Mouse (Mus musculus) heart, postnatal 0 days (tissue): ENCODE measurements at regions not wholly inside any gene's neighbourhood (a gene's known extent, or its start where the extent isn't known, plus 50 kb on each side); places are given as distances from the start of the nearest gene placed in this dataset.
A peak's percentile ranks its signal among the peaks of the same experiment; 100 is the strongest.

Source experiments
- ATAC-seq: fragments of 200-750 bp; cut with Nextera tagmentation; 2 replicates; pipeline ENCODE4 v1.8.0; 2017; ENCODE audit warnings: low read depth, moderate number of reproducible peaks, moderate library complexity; ENCODE audit not compliant: insufficient read depth
- DNase-seq: peaks from one replicate; pipeline ENCODE4 v3.0.0-alpha.2; 2016; ENCODE audit warnings: low spot score
- H3K27ac ChIP-seq: fragments of 300-500 bp; sonication (generic); 2 replicates; pipeline ENCODE4 v1.5.1; 2014; ENCODE audit warnings: low read depth, mild to moderate bottlenecking
- H3K27me3 ChIP-seq: fragments of 300-500 bp; sonication (generic); 2 replicates; pipeline ENCODE4 v1.6.1; 2014; ENCODE audit warnings: low read length, mixed read lengths; ENCODE audit not compliant: control insufficient read depth, insufficient read depth
- H3K36me3 ChIP-seq: fragments of 300-500 bp; sonication (generic); replicated peaks from 2 replicates; pipeline ENCODE4 v1.6.1; 2014; ENCODE audit warnings: low read length, mixed read lengths; ENCODE audit not compliant: control insufficient read depth, insufficient read depth
- H3K4me1 ChIP-seq: fragments of 300-500 bp; sonication (generic); 2 replicates; pipeline ENCODE4 v1.6.1; 2014; ENCODE audit warnings: antibody characterized with exemption; ENCODE audit not compliant: control insufficient read depth, insufficient read depth
- H3K4me2 ChIP-seq: fragments of 300-500 bp; sonication (generic); 2 replicates; pipeline ENCODE4 v1.6.1; 2014; ENCODE audit warnings: low read depth, mild to moderate bottlenecking, low read length, moderate library complexity
- H3K4me3 ChIP-seq: fragments of 300-500 bp; sonication (generic); 2 replicates; pipeline ENCODE4 v1.5.1; 2014; ENCODE audit warnings: low read depth, low read length
- H3K9ac ChIP-seq: fragments of 300-500 bp; sonication (generic); replicated peaks from 2 replicates; pipeline ENCODE4 v1.6.1; 2014; ENCODE audit warnings: low read depth, low read length, mixed read lengths
- H3K9me3 ChIP-seq: fragments of 300-500 bp; sonication (generic); replicated peaks from 2 replicates; pipeline ENCODE4 v1.6.1; 2016; ENCODE audit warnings: low read length; ENCODE audit not compliant: control insufficient read depth
- CTCF ChIP-seq: IDR thresholded peaks from 2 replicates; pipeline ENCODE4 v1.5.1; 2016; ENCODE audit warnings: antibody characterized with exemption, control low read depth, low read depth
- EP300 ChIP-seq: IDR thresholded peaks from 2 replicates; pipeline ENCODE4 v1.6.1; 2016; ENCODE audit warnings: antibody characterized with exemption, low read depth
- WGBS: fragments of 180-500 bp; shearing (Covaris S2); extraction: QIAGEN DNeasy Blood & Tissue Kit; methylation state at CpG from one replicate; pipeline ENCODE4 v1.1.7; 2014; 5-methylcytosine and 5-hydroxymethylcytosine counted together

DNA sequence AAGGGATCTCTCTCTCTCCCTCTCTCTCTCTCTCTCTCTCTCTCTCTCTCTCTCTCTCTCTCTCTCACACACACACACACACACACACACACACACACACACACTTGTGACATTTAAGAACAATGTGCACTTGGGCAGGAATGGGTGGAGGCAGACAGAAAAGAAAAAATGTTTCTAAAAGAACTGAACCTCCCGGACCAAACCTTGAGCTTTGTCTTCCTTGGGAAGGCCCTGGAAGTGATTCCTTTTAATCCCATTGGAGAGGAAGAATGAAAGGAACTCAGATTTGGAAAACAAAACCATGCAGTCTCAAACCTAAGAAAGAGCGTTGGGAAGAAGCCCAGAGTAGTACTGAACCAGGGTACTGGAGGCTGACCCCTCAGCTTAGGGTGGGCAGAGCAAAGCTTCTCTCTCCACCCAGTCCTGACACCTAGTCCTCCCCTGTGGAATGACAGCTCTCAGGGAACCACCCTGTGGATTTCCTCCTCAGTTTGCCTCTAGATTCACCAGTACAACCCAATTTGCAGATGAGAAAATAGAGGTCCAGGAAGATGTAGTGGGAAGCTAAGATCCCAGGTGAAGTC, 152.3 kb upstream of the Rgma start:
- H3K9ac ChIP-seq, result no peak overlapping the region
- no peaks in the 10 kb centered on the region for H3K9me3 ChIP-seq
- no peaks in the 10 kb centered on the region for H3K36me3 ChIP-seq
- TF ChIP-seq CTCF (no peak), EP300 (no peak)
- ATAC-seq, result no peak
- no peaks in the 10 kb centered on the region for H3K27me3 ChIP-seq
- H3K4me1 ChIP-seq, result no peaks in the 10 kb centered on the region
- H3K27ac ChIP-seq, result no peak overlapping the region
- 57% methylated on average over 2 of the region's 2 CpGs for WGBS
- H3K4me2 ChIP-seq, result no peak overlapping the region
- no peak overlapping the region for H3K4me3 ChIP-seq
- DNase-seq, result no peak

DNA sequence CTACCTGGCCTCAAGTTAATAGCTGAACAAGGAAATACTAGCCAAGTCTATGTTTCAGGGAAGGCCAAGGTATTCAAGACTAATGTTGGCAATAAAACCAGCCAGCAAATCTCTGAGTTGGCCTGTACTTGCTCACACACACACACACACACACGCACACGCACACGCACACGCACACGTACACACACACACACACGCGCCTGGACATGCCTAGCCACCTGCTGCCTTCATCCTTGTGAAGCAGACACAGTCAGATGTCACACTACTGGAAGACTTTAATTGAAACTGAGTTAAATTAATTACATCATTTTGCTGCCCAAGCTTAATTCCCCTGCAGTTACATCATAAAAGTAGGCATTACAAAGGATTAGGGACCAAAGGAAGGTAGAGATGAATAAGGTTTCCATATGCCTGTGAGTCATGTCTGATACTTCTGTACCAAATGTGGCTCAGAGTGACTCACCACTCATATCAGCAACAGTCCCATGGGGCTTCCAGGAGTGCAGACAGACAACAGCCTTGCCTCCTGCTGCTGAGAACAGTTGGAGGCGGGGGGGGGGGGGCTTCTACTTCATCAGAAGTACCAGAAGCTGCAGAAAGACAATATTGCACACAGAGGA, 141.7 kb upstream of the Rgma start:
- TF ChIP-seq CTCF (no peak), EP300 (no peak)
- H3K9ac ChIP-seq, result no peak overlapping the region
- ATAC-seq (no peak), DNase-seq (no peak)
- no peaks in the 10 kb centered on the region for H3K9me3 ChIP-seq
- 84% methylated on average over 8 of the region's 8 CpGs for WGBS
- no peaks in the 10 kb centered on the region for H3K36me3 ChIP-seq
- no peak overlapping the region for H3K4me2 ChIP-seq
- no peak overlapping the region for H3K4me3 ChIP-seq
- no peaks in the 10 kb centered on the region for H3K27me3 ChIP-seq
- H3K27ac ChIP-seq, result no peak overlapping the region
- no peaks in the 10 kb centered on the region for H3K4me1 ChIP-seq

GRCm38 (mm10) chr7:73238486-73238885, 136.8 kb upstream of the Rgma start:
- Histone ChIP-seq H3K27ac (no peak overlapping the region), H3K27me3 (no peaks in the 10 kb centered on the region), H3K4me1 (no peaks in the 10 kb centered on the region), H3K9ac (no peak overlapping the region), H3K4me3 (no peak overlapping the region), H3K9me3 (no peaks in the 10 kb centered on the region), H3K4me2 (no peak overlapping the region), H3K36me3 (no peaks in the 10 kb centered on the region)
- TF ChIP-seq CTCF, result no peak
- TF ChIP-seq EP300, result no peak
- ATAC-seq (no peak), DNase-seq (no peak)
- 24% methylated on average over 4 of the region's 4 CpGs for WGBS

DNA sequence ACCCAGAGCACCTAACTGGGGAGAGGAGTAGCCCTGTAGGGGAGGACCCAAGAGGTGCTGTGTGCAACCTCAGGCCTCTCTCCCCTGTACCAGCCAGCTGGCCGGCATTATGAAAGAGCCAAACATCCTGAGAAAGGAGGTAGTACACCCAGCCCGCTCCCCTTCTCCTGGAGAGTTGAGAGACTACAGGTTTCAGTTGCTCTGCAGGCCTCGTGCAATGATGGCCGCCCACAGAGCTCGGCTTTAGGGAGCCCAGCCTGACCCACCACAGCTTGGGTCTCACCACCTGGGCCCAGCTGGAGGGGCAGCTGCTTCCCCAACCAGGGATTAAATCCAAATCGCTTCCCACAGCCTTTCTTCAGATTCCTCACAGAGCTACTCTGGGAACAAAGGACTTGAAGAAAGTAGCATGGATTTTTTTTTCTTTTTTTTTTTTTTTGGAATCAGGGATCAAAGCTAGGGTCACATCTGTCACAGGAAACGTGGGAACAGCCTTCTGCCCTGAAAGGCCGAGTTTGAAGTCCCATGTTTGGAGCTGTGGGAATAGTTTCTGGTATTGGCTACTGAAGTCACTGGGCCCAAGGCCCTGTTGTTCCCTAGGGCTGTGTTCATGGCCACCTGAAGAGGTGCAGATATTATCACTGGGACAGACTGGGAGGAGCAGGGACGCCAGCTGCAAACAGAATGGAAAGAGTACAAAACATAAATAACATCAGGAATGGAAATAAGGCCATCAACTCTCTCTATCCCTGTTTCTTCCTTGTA, 131.5 kb upstream of the Rgma start:
- no peaks in the 10 kb centered on the region for H3K9me3 ChIP-seq
- ATAC-seq (no peak), DNase-seq (no peak)
- H3K4me1 ChIP-seq, result 0 out of 2 replicates have a peak, but pooled peaks cover 3% of the 10 kb centered on the region
- no peak overlapping the region for H3K27ac ChIP-seq
- no peak for TF ChIP-seq EP300
- no peak for TF ChIP-seq CTCF
- H3K36me3 ChIP-seq, result no peaks in the 10 kb centered on the region
- WGBS, result 50% methylated on average over 8 of the region's 9 CpGs
- no peak overlapping the region for H3K9ac ChIP-seq
- H3K4me3 ChIP-seq, result no peak overlapping the region
- H3K4me2 ChIP-seq, result no peak overlapping the region
- H3K27me3 ChIP-seq, result no peaks in the 10 kb centered on the region

DNA sequence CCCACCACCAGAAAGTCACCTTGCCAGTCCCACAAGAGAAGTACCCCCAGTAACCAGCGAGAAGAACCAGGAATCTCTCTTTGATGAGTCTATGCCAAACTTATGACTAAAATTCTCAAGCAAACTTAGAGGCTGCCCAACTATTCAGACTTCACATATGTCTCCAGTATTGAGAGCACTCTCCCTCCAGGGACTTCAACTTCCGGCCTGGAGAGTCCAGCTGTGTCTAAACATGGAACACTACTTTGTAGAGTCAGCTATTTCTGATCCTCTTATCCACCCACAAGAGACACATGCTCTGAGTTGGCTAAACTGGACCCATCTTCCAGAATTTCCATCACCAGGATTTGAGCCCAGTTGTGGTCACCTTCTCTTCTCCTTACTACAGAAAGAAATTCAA, 129.9 kb upstream of the Rgma start:
- 56% methylated on average over 2 of the region's 2 CpGs for WGBS
- DNase-seq, result no peak

More for the DNA sequence above, 129.9 kb upstream of the Rgma start:
- TF ChIP-seq CTCF (no peak), EP300 (no peak)
- H3K36me3 ChIP-seq, result no peaks in the 10 kb centered on the region
- H3K27ac ChIP-seq, result no peak overlapping the region
- no peaks in the 10 kb centered on the region for H3K27me3 ChIP-seq
- ATAC-seq, result 0 out of 2 replicates have a peak, but pooled peaks have one; percentile 30
- 0 out of 2 replicates have a peak, but pooled peaks cover 3% of the 10 kb centered on the region for H3K4me1 ChIP-seq
- H3K4me3 ChIP-seq, result no peak overlapping the region
- no peak overlapping the region for H3K9ac ChIP-seq
- H3K4me2 ChIP-seq, result no peak overlapping the region
- no peaks in the 10 kb centered on the region for H3K9me3 ChIP-seq
